Mouse (Mus musculus) spleen, adult 2 months (tissue): ENCODE results near the gene Nfic. TPM values are rescaled to one million over a fixed set of nuclear protein-coding genes. Genes with fewer than 3 reads are reported as not detected.

Source experiments
- DNase-seq, 2 experiments: peaks; one replicate each; pipeline versions ENCODE4 v3.0.0 to v3.0.0-alpha.2; 2012 to 2021; ENCODE audit warnings: low spot score in 2 of 2, low read depth in 1 of 2
- H3K27ac ChIP-seq: fragments of 200-500 bp; 2 replicates; pipeline ENCODE4 v1.5.1; 2012; ENCODE audit warnings: low read length, inconsistent platforms; ENCODE audit not compliant: insufficient read depth
- H3K27me3 ChIP-seq: fragments of 200-500 bp; 2 replicates; pipeline ENCODE4 v1.6.1; 2012; ENCODE audit warnings: mild to moderate bottlenecking, moderate library complexity, low read length, inconsistent platforms; ENCODE audit not compliant: control insufficient read depth, insufficient read depth
- H3K36me3 ChIP-seq: fragments of 200-500 bp; 2 replicates; pipeline ENCODE4 v1.6.1; 2012; ENCODE audit warnings: mild to moderate bottlenecking, low read length, inconsistent platforms; ENCODE audit not compliant: control insufficient read depth, insufficient read depth
- H3K4me1 ChIP-seq: fragments of 200-500 bp; 2 replicates; pipeline ENCODE4 v1.6.1; 2011; ENCODE audit warnings: inconsistent platforms; ENCODE audit not compliant: control insufficient read depth, insufficient read depth, insufficient read length
- H3K4me3 ChIP-seq: fragments of 200-500 bp; 2 replicates; pipeline ENCODE4 v1.5.1; 2011; ENCODE audit warnings: mild to moderate bottlenecking, inconsistent platforms; ENCODE audit not compliant: insufficient read depth, insufficient read length; ENCODE audit errors: extremely low read depth
- CTCF ChIP-seq: fragments of 200-500 bp; IDR thresholded peaks from 2 replicates; pipeline ENCODE4 v1.5.1; 2011; ENCODE audit warnings: mild to moderate bottlenecking, inconsistent platforms; ENCODE audit not compliant: insufficient read depth, insufficient read length, insufficient replicate concordance; ENCODE audit errors: extremely low read depth
- POLR2A ChIP-seq: fragments of 200-500 bp; IDR thresholded peaks from 2 replicates; pipeline ENCODE4 v1.6.1; 2011; ENCODE audit warnings: low read depth, low read length, inconsistent platforms
- WGBS: fragments of 180-500 bp; shearing (Covaris S2); methylation state at CpG from one replicate; pipeline ENCODE4 v1.1.7; 2018; 5-methylcytosine and 5-hydroxymethylcytosine counted together
- polyA plus RNA-seq: library from polyadenylated mRNA; depleted of rRNA; stranded (reverse); fragments of >200 nt; gene quantifications from 2 replicates; pipeline ENCODE4 v1.2.3, GENCODE M21; 2012

The Nfic gene
- polyA plus RNA-seq, 1 experiment = 26.0 TPM

DNA sequence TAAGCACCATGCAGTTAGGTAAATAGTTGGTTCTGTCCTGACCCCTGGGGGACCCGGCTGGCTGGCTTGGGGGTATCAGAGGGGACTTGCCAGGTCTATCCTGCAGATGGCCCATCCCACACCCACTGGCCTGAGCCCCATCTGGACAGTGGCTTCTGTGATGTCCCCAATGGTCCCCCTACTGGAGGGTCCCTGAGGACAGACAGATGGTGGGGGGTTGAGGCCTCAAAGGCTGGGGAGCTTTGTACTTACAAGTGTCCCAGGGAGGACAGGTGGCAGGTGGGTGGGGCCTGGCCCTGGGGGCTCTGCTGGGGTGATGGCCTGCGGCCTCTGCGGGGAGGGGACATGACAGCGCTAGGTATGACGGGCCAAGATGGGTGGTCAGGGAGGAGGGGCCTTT is 56.1 kb downstream of the Nfic start:
- TF ChIP-seq POLR2A (no peak), CTCF (no peak)
- peaks cover under 1% of the 10 kb centered on the region; the same call in 1 of the 2 replicates for H3K4me1 ChIP-seq
- H3K36me3 ChIP-seq = peaks cover 13% of the 10 kb centered on the region
- H3K27ac ChIP-seq = no peak overlapping the region
- H3K4me3 ChIP-seq = no peak overlapping the region
- no peak for DNase-seq
- WGBS = 93% methylated on average over 5 of the region's 5 CpGs
- H3K27me3 ChIP-seq = no peaks in the 10 kb centered on the region

DNA sequence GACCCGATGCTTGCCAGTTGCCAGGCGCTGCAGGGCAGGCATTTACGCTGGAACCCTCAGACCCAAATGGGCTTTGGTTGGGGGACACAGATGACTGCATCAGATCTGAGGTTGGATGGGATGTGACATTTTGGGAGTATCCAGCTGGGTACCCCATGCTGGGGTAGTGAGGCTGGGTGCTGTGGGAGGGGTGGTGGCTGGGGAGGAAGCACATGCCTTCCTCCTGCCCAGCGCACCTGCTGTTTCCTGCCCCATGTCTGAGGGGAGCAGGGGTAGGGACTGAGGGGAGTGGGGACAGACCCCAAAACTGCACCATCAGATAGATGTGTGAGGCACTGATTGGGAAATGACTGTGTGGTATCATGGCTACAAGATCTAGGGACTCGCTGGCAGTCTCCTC is 58.7 kb downstream of the Nfic start:
- no peak overlapping the region for H3K27ac ChIP-seq
- H3K27me3 ChIP-seq = no peaks in the 10 kb centered on the region
- peaks cover 13% of the 10 kb centered on the region; the same call in 1 of the 2 replicates for H3K4me1 ChIP-seq
- TF ChIP-seq CTCF (no peak), POLR2A (no peak)
- no peak for DNase-seq
- WGBS = 38% methylated on average over 5 of the region's 5 CpGs
- H3K4me3 ChIP-seq = no peak overlapping the region
- peaks cover 12% of the 10 kb centered on the region for H3K36me3 ChIP-seq

DNA sequence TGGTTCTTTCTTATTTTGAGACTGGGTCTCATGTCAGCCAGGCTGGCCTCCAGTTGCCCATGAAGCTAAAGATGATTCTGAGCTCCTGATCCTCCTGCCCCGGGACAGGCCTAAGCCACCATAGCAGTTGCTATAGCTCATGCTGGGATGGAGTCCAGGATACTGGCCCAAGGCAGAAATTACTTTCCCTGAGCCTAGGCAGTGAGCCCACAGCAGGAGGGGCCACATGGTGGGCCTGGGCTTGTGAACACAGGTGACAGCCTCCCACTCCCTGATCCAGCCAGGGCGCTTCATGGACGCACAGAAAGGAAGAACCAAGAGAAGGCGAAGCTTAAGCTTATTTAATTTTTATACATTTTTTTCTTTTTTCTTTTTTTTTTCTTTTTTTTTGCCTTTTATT is 59.6 kb downstream of the Nfic start:
- no peak for TF ChIP-seq CTCF
- TF ChIP-seq POLR2A = no peak
- H3K36me3 ChIP-seq = peaks cover 12% of the 10 kb centered on the region
- peaks cover 13% of the 10 kb centered on the region; the same call in 1 of the 2 replicates for H3K4me1 ChIP-seq
- DNase-seq = no peak
- 91% methylated on average over 4 of the region's 4 CpGs for WGBS
- H3K4me3 ChIP-seq = no peak overlapping the region
- no peak overlapping the region for H3K27ac ChIP-seq
- H3K27me3 ChIP-seq = no peaks in the 10 kb centered on the region

DNA sequence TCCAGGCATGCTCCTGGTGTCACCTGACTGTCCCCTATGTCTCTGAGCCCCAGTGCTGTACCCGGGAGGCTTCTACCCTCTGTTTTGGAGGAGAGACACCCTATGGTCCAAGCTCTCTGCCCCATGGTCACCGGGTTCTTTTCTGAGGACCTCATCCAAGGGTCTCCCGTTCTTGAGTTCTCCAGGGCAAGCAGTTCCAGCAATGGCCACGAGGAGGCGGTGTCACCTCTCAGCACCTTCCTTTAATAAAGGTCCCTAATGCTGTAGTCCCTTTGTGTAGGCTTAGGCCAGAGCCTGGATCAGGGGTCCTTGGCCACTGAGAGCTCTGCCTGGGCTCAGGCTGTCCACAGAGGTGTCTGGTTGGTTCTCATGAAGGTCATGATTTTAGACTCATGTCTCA is 60.3 kb downstream of the Nfic start:
- no peak overlapping the region for H3K27ac ChIP-seq
- H3K4me1 ChIP-seq = peaks cover 13% of the 10 kb centered on the region; the same call in 1 of the 2 replicates
- peaks cover 6% of the 10 kb centered on the region for H3K36me3 ChIP-seq
- H3K4me3 ChIP-seq = no peak overlapping the region
- TF ChIP-seq CTCF (peak; percentile 88; the same call in 1 of the 2 replicates), POLR2A (no peak)
- no peaks in the 10 kb centered on the region for H3K27me3 ChIP-seq
- WGBS = 17% methylated on average over 5 of the region's 5 CpGs
- peak; percentile 41 to 66 for DNase-seq

DNA sequence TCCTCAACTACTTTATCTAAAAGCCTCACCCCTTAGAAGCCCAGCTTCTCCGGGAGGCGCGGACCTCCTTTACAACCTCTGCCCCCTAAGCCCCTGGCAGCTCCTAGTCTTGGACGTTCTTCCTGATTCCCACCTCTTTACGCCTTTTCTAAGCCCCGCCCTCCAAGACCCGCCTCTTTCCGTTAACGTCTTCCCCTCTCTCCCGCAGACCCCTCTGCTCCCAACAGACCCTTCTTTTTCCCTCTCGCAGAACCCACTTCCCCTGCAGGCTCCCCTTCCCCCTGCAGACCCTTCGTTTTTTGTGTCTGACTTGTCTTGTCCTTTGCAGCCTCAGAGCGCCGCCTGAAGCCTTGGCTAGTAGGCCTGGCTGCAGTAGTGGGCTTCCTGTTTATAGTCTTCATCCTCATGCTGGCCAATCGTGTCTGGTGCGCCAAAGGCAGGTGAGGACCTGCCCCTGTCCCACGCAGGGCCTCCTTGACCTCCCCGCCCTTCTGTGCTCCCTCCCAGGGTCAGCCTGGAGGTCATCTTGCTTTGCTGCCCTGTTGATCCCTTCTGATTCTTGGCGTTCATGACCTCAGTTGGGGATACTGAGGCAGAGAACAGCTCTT is 61.9 kb downstream of the Nfic start:
- 5% methylated on average over 19 of the region's 19 CpGs for WGBS
- Histone ChIP-seq H3K27me3 (no peaks in the 10 kb centered on the region), H3K27ac (peak overlapping the region; percentile 20; the same call in 1 of the 2 replicates), H3K36me3 (no peaks in the 10 kb centered on the region; the same call in 1 of the 2 replicates), H3K4me3 (peak overlapping the region; percentile 56; the same call in 1 of the 2 replicates), H3K4me1 (peaks cover 13% of the 10 kb centered on the region; the same call in 1 of the 2 replicates)
- TF ChIP-seq CTCF = no peak
- no peak for TF ChIP-seq POLR2A
- DNase-seq = no peak

DNA sequence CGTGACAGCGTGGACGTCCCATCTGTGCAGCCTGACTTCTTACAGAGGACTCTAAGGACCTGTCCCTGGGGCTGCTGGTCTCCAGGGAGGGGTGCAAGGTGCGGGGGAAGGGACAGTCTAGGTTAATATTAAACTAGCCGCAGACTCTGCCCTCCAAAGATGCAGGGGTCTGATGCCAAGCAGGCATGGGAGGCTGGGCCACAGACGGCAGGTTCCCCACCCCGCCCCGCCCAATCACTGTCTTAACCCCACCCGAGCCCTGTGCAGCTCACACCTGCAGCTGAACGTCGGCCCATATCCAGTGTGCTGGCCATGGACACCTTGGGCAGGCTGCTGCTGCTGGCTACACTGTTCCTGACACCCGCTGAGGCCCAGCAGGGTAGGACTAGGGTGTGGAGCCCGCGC is 62.7 kb downstream of the Nfic start, which contains the start of gene Smim24:
TSS of gene Smim24 (plus strand) at position 271 of the 405 bp plus-strand sequence.
- TF ChIP-seq POLR2A = no peak
- no peak for TF ChIP-seq CTCF
- no peak for DNase-seq
- WGBS = 40% methylated on average over 14 of the region's 14 CpGs
- Histone ChIP-seq H3K27ac (peak within 1 kb of the TSS; percentile 20; the same call in 1 of the 2 replicates), H3K27me3 (no peaks in the 10 kb centered on the region), H3K36me3 (peaks cover 4% of the 10 kb centered on the region), H3K4me3 (peak within 1 kb of the TSS; percentile 56), H3K4me1 (peaks cover 13% of the 10 kb centered on the region; the same call in 1 of the 2 replicates)

DNA sequence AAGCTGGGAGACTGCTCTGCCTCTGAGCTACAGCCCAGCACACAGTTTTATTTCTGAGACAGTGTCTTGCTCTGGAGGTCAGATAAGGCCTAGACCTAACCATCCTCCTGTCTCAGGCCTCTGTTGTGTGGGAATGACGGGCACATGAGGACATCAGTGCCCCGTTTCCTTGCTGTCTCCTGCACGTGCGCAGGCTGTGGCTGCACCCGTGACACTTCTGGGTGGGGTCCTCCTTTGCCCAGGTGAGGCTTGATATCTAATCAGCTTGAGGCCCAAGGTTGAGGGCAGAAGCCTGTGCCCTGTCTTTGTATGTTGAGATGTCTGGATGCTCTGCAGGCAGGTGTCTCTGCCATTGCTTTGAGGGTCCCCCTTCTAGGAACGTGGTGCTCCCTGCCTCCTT is 63.2 kb downstream of the Nfic start:
- Histone ChIP-seq H3K4me1 (peaks cover 13% of the 10 kb centered on the region; the same call in 1 of the 2 replicates), H3K36me3 (peaks cover 9% of the 10 kb centered on the region), H3K27me3 (no peaks in the 10 kb centered on the region), H3K27ac (no peak overlapping the region), H3K4me3 (no peak overlapping the region)
- 82% methylated on average over 6 of the region's 6 CpGs for WGBS
- TF ChIP-seq CTCF = no peak
- TF ChIP-seq POLR2A = no peak
- DNase-seq = no peak
